Mouse (Mus musculus) cerebellum, adult 9-10 months (tissue): ENCODE measurements at regions not wholly inside any gene's neighbourhood (a gene's known extent, or its start where the extent isn't known, plus 50 kb on each side); places are given as distances from the start of the nearest gene placed in this dataset.

Experiments used
- DNase-seq: peaks from one replicate; pipeline ENCODE4 v3.0.0; 2022

DNA sequence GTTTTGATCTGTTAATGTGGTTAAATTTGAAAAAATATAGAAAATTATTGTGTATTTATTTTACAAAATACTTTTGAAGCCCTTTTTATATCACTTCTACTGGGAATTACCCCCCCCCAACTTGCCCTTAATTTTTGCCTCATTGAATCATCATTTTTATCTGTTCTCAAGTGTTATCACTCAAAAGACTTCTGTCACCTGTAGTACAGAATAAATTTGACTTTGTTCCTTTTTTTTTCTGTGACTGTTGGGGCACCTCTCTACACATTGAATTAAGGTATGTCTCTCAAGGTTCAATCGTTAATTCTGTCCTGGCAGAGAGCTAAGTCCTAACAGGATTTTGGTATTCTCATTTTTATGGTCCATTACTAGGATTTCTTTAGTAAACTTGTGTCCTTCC is 1123.0 kb upstream of the Cited2 start:
- no peak for DNase-seq

GRCm38 (mm10) chr10:16600551-16601224 is 1122.3 kb upstream of the Cited2 start:
- DNase-seq = no peak

DNA sequence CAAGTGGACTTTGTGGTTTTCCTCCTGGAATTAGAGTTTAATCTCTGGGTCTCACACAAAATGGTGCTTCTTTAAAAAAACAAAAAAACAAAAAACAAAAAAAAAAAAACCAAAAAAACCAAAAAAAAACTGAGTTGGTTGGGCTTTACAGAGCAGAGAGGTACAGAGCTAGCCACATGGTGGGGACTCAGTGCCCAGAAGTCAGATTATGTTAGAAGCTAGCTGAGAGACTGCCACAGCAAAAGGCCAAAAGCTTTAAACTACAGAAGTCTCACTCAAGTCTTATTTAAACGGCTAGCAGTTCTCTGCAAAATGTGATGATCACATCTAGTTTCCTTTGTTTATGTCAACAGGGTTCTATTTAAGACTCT is 1121.8 kb upstream of the Cited2 start:
- no peak for DNase-seq

GRCm38 (mm10) chr10:16608339-16608738 is 1114.7 kb upstream of the Cited2 start:
- DNase-seq = no peak

DNA sequence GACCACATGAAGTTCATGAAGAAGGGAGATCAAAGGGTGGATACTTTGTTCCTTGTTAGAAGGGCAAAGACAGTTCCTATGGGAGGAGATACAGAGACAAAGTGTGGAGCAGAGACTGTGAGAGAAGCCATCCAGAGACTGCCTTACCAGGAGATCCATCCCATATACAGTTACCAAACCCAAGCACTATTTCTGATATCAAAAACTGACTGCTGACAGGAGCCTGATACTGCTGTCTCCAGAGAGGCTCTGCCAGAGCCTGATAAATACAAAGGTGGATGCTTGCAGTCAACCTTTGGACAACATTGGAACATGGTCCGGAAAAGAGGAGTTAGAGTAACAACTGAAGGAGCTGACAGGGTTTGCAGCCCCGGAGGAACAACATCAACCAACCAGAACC is 1104.3 kb upstream of the Cited2 start:
- no peak for DNase-seq

GRCm38 (mm10) chr10:16619584-16619983 is 1103.4 kb upstream of the Cited2 start:
- no peak for DNase-seq

DNA sequence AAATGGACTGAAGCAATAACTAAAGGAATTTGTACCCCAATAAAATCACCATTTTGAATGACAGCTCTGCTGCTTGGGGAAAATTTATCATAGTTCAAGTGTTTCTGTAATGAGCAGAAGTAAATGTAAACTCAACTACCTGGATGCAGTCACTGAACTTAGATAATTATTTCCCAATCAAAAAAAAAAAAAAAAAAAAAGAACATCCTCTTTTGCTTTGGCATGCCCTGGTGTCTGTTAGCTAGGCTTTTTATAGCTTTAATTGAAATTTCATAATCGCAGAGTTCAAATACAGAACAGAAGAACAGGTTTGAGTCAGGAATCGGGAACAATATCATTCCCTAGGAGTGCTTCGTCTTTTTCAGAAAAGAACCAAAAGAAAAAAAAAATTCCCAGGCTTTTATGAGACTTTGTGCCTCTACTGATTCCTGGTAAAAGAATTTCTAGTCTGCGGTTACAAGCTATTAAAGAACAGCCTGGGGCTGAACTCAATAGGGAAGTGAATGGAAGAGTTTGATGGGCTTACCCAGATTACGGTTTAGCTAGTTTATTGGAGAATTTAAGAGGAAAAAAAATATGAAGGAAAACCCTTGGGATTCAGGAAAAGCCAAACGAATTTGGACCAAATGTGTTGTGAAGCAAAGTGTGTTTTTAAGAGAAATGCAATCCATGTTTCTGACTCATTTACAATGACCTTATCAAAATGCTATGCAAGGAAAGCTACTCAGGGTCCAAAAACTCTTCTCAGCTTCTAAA is 1102.0 kb upstream of the Cited2 start:
- no peak for DNase-seq

GRCm38 (mm10) chr10:16622821-16623220 is 1100.2 kb upstream of the Cited2 start:
- DNase-seq = no peak

DNA sequence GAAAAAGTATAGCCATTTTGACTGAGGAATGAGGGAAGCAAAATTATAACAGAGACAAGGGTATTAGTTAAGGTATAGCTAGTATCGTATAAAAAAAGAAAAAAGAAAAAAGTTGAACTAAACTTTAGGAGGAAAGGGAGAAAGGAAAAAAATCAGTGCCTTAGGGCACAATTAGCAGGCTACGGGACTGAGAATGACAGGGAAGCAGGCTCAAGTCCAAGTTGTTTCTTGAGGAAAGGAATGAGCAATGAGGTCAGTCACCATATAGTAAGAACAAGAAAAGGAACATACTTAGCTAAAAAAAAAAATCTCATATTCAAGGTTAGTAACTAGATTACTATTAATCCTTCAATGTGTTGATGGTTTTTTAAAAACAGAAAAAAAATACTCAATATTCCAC is 1089.8 kb upstream of the Cited2 start:
- no peak for DNase-seq

DNA sequence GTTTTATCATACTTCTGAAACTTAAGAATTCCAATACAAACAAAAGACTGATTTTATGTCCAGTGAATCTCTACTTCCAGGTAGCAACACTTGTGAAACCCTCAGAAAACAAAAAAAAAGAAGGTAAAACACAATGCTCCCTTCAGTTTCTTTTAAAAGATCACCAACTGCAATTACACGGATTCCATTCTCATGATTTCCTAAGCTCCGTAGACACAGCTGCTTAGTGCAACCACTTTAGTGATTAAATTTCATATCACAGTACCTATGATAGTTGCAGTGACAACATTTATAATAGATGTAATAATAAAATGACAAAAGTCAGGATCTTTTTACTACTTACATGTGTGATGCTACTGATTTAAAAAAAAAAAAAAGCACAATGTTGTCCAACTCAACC is 1087.6 kb upstream of the Cited2 start:
- DNase-seq = no peak

GRCm38 (mm10) chr10:16637006-16637405 is 1086.0 kb upstream of the Cited2 start:
- DNase-seq = peak; percentile 22

- DNase-seq = no peak
These were observed 1084.9 kb upstream of the Cited2 start for GRCm38 (mm10) chr10:16638111-16638510.

DNA sequence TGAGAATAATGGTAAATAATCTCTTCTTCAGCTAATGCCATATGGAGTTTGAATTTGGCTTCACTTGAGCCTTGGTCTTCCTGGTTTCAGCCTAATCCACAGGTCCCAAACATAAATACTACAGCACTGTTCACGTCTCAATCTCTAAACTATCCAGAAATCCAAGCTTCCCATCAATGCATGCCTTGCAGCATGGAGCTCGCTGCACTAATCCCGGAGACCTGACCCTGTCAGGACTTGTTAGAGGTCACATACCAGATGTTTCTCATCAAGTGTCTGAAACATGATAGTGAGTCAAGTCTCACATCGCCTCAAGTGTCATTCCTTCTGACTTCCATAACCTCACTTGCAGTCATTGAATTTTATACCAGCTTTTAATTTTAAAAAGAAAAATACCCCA is 1082.9 kb upstream of the Cited2 start:
- no peak for DNase-seq

DNA sequence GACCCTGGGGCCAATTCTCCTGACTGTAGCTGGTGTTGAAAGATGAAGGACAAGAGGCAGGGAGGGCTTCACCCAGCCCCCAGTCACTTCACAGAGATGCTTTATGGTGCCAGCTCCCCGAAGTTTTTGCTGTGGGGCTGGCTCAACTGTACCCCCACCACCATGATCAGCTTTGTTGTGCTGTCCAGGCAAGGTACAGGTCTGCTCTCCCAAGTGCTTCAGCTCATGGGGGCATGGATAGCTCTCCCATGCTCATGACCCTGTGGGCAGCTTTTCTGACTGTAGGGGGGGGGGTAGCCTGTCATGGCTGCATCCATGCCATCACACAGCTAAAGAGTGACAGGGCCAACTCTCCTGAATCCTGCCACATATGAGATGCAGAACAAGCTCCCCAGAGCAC is 1072.9 kb upstream of the Cited2 start:
- no peak for DNase-seq

DNA sequence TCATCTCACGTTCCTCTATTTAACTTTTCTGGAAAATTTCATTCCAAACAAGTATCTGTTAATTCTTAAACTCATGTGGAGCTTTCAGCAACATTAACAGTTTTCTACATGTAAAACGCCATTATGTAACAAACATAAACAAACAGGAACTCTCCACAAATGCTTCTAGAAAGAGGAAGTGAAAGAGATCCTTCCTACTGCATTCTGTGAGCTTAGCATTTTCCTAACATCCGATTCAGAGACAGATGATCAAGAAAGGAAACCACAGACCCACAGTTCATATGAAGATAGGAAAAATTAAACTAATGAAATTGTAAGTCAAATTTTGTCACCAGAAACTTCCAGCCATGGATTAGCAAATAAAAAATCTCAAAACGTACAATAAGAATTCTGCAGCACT is 1070.6 kb upstream of the Cited2 start:
- no peak for DNase-seq

- DNase-seq = no peak
These were observed 1058.5 kb upstream of the Cited2 start for GRCm38 (mm10) chr10:16664483-16664882.

DNA sequence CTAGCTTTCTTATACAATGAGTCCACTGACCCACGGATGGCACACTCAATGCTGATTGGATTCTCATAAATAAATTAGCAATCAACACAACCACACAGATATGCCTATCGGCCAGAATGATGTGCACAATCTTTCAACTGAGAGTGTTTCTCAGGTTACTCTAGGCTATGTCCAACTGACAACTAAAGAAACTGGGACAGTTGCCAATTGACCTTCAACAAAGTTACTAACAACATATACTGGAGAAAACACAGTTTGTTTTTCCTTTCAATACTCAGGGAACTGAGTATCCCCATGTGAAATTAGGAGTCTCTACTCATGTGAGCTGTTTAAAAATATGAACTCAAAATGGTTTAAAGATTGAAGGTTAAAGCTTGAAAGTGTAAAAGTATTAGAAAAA is 1052.7 kb upstream of the Cited2 start:
- DNase-seq = no peak

GRCm38 (mm10) chr10:16681001-16681400 is 1042.0 kb upstream of the Cited2 start:
- no peak for DNase-seq

DNA sequence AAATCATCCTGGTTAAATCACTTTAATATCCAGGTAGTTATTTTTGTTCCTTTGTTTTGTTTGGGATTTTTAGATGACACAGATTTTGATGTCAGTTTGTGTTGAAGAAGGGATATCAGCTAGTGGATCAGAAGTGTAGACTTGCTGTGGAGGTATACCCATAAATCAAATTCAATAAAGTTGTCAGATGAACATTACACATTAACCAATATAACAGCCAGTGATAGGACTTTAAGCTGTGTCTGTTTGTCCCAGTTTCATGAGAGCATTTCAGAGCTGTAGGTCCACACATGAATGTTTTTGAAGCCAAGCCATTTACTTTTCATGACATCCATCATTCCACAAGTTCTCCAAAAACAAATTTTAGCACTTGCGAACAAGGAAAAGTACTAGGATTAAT is 1037.7 kb upstream of the Cited2 start:
- no peak for DNase-seq

DNA sequence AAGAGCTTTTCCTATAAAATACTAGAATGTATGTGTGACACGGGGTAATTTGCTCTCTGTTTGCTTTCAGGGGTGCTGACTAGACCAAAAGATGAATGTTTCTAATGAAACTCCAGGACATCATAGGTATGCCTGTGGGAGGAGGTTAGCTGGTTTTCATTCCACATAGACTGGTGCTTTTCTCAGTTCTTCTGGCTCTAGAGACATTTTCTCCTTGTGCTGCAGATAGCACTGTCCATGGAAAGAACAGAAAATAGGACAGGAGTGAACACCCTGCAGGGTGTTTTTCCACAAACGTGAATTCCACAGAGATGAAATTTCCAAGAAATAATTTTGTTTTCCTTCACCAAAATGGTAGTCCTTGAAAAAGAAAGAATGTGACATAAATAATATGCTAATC is 1016.0 kb upstream of the Cited2 start:
- peak; percentile 1 for DNase-seq

- no peak for DNase-seq
These were observed 1009.9 kb upstream of the Cited2 start for GRCm38 (mm10) chr10:16713143-16713542.

DNA sequence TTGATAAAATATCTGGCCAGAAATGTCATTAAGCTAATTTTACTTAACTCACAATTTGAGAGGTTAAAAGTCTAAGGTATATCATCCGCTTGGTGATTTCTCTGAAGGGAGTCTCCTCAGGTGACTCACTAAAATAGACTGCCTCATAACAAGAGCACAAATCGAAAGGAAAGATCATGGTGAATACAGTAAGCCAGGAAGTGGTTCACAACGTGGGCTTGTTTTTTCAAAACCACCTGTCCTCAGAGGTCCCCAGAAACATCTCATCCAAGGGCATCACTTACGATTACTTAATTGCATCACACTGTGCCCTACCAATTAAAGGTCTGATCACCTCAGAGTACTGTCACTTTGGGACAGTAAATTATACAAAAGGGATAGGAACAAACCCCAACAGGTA is 1009.0 kb upstream of the Cited2 start:
- DNase-seq = no peak

DNA sequence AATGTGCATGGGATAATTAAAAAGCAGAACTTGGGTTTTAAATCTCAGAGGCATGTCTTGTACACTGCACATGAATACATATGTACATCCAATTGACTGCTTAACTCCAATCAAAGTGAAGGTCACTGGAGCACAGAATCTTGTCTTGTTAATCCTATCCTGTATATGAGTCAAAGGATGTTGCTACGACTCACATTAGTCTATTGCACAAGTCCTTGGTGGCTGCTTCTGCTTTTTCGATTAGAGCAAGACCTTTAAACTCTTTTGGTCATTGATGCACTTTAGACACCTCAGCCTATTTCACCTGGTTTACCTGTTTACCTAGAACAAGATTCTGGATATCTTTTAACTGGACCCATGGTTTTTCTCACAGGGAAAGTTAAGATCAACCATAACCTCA is 1008.5 kb upstream of the Cited2 start:
- no peak for DNase-seq

DNA sequence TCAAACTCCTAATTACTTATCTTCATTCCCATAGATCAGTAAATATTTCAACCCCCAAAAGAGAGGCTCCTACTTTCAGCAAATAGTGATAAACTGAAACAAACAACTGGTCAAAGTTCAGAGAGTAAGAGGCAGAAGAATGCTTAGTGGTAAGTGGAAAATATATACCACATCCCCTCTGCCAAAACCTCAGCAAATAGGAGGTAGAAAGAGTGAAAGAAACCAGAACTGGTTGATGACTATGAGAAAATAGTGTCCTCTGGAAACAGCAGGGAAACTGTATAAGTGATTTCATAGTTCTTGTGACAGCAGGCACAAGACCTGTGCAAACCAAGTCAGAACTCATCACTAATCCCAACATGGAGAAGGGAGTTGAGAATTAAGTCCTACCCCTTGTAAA is 980.8 kb upstream of the Cited2 start:
- DNase-seq = no peak

GRCm38 (mm10) chr10:16751546-16751945 is 971.5 kb upstream of the Cited2 start:
- no peak for DNase-seq
